Mouse (Mus musculus) forebrain, embryonic 12.5 days (tissue): ENCODE results near the gene Fam214a. TPM values are rescaled to one million over a fixed set of nuclear protein-coding genes. Genes with fewer than 3 reads are reported as not detected.

Source experiments
- ATAC-seq: fragments of 200-750 bp; cut with Nextera tagmentation; 2 replicates; pipeline ENCODE4 v1.8.0; 2017; ENCODE audit warnings: moderate TSS enrichment; ENCODE audit not compliant: low FRiP score
- H3K27ac ChIP-seq: fragments of 300-500 bp; sonication (generic); 2 replicates; pipeline ENCODE4 v1.5.1; 2016; ENCODE audit warnings: mild to moderate bottlenecking
- H3K27me3 ChIP-seq: fragments of 300-500 bp; sonication (generic); 2 replicates; pipeline ENCODE4 v1.6.1; 2016; ENCODE audit warnings: mild to moderate bottlenecking
- H3K36me3 ChIP-seq: fragments of 300-500 bp; sonication (generic); replicated peaks from 2 replicates; pipeline ENCODE4 v1.6.1; 2016; ENCODE audit warnings: mild to moderate bottlenecking
- H3K4me1 ChIP-seq: fragments of 300-500 bp; sonication (generic); 2 replicates; pipeline ENCODE4 v1.6.1; 2016
- H3K4me2 ChIP-seq: fragments of 300-500 bp; sonication (generic); 2 replicates; pipeline ENCODE4 v1.6.1; 2016; ENCODE audit warnings: mild to moderate bottlenecking, moderate library complexity
- H3K4me3 ChIP-seq: fragments of 300-500 bp; sonication (generic); replicated peaks from 2 replicates; pipeline ENCODE4 v1.5.1; 2016; ENCODE audit warnings: mild to moderate bottlenecking
- H3K9ac ChIP-seq: fragments of 300-500 bp; sonication (generic); 2 replicates; pipeline ENCODE4 v1.6.1; 2016; ENCODE audit warnings: mild to moderate bottlenecking
- H3K9me3 ChIP-seq: fragments of 300-500 bp; sonication (generic); 2 replicates; pipeline ENCODE4 v1.6.1; 2016
- WGBS: fragments of 180-500 bp; shearing (Covaris S2); methylation state at CpG from one replicate; pipeline ENCODE4 v1.1.7; 2016; 5-methylcytosine and 5-hydroxymethylcytosine counted together
- polyA plus RNA-seq: library from polyadenylated mRNA; unstranded; fragments of >200 nt; fragmentation: Nextera tagmentation; extraction: Ambion mirVana; gene quantifications from 2 replicates; pipeline ENCODE4 v1.2.1, GENCODE M21; 2016

Fam214a gene
- polyA plus RNA-seq, 1 experiment from 2014 or later, result 30.9 TPM

- H3K27me3 ChIP-seq, result no peaks in the 10 kb centered on the region
- no peak for ATAC-seq
- 90% methylated on average over 2 of the region's 2 CpGs for WGBS
- peaks cover 11% of the 10 kb centered on the region for H3K36me3 ChIP-seq
- no peak overlapping the region for H3K4me2 ChIP-seq
- peaks cover 17% of the 10 kb centered on the region for H3K4me1 ChIP-seq
- no peaks in the 10 kb centered on the region for H3K9me3 ChIP-seq
- no peak overlapping the region for H3K4me3 ChIP-seq
- no peak overlapping the region for H3K9ac ChIP-seq
- H3K27ac ChIP-seq, result no peak overlapping the region
These were observed 90.5 kb downstream of the Fam214a start for GRCm38 (mm10) chr9:75043191-75043590.

- no peaks in the 10 kb centered on the region for H3K9me3 ChIP-seq
- H3K9ac ChIP-seq, result no peak overlapping the region
- no peak for ATAC-seq
- H3K4me1 ChIP-seq, result no peaks in the 10 kb centered on the region
- H3K36me3 ChIP-seq, result peaks cover 11% of the 10 kb centered on the region
- H3K4me3 ChIP-seq, result no peak overlapping the region
- no peaks in the 10 kb centered on the region for H3K27me3 ChIP-seq
- H3K4me2 ChIP-seq, result no peak overlapping the region
- H3K27ac ChIP-seq, result no peak overlapping the region
These were observed 94.4 kb downstream of the Fam214a start for GRCm38 (mm10) chr9:75047079-75047478.

GRCm38 (mm10) chr9:75049100-75049499 is 96.4 kb downstream of the Fam214a start:
- peaks cover 11% of the 10 kb centered on the region for H3K36me3 ChIP-seq
- H3K9ac ChIP-seq, result no peak overlapping the region
- no peaks in the 10 kb centered on the region for H3K9me3 ChIP-seq
- no peak overlapping the region for H3K4me3 ChIP-seq
- ATAC-seq, result no peak
- H3K4me1 ChIP-seq, result no peaks in the 10 kb centered on the region
- H3K4me2 ChIP-seq, result no peak overlapping the region
- no peaks in the 10 kb centered on the region for H3K27me3 ChIP-seq
- no peak overlapping the region for H3K27ac ChIP-seq
- WGBS, result 91% methylated on average over 3 of the region's 3 CpGs

- WGBS, result 35% methylated on average over 3 of the region's 3 CpGs
- H3K4me1 ChIP-seq, result no peaks in the 10 kb centered on the region
These were observed 97.3 kb downstream of the Fam214a start for GRCm38 (mm10) chr9:75050003-75050402.

GRCm38 (mm10) chr9:75051841-75052240 is 99.2 kb downstream of the Fam214a start:
- Histone ChIP-seq H3K4me2 (no peak overlapping the region), H3K27ac (no peak overlapping the region), H3K27me3 (no peaks in the 10 kb centered on the region), H3K9ac (no peak overlapping the region), H3K9me3 (no peaks in the 10 kb centered on the region), H3K4me3 (no peak overlapping the region), H3K36me3 (peaks cover 6% of the 10 kb centered on the region), H3K4me1 (no peaks in the 10 kb centered on the region)
- 88% methylated on average over 4 of the region's 4 CpGs for WGBS
- no peak for ATAC-seq

More at GRCm38 (mm10) chr9:75050003-75050402, 97.3 kb downstream of the Fam214a start:
- Histone ChIP-seq H3K36me3 (peaks cover 11% of the 10 kb centered on the region), H3K4me2 (no peak overlapping the region), H3K9me3 (no peaks in the 10 kb centered on the region), H3K27me3 (no peaks in the 10 kb centered on the region), H3K9ac (no peak overlapping the region), H3K4me3 (no peak overlapping the region), H3K27ac (no peak overlapping the region)
- no peak for ATAC-seq

GRCm38 (mm10) chr9:75055046-75055445 is 102.4 kb downstream of the Fam214a start:
- Histone ChIP-seq H3K36me3 (peaks cover 27% of the 10 kb centered on the region), H3K9me3 (no peaks in the 10 kb centered on the region), H3K4me3 (no peak overlapping the region), H3K4me2 (no peak overlapping the region), H3K4me1 (no peaks in the 10 kb centered on the region), H3K9ac (no peak overlapping the region), H3K27me3 (no peaks in the 10 kb centered on the region), H3K27ac (no peak overlapping the region)
- ATAC-seq, result no peak
- 93% methylated on average over 5 of the region's 5 CpGs for WGBS

GRCm38 (mm10) chr9:75064678-75065331 is 112.1 kb downstream of the Fam214a start:
- no peaks in the 10 kb centered on the region for H3K9me3 ChIP-seq

GRCm38 (mm10) chr9:75070457-75071028 is 117.9 kb downstream of the Fam214a start, which contains the start of gene Myo5a:
Gene Myo5a (plus strand): TSS chr9:75071015.
- peak; percentile 5; the same call in 1 of the 2 replicates for ATAC-seq
- Histone ChIP-seq H3K27me3 (no peaks in the 10 kb centered on the region), H3K9ac (peak within 1 kb of the TSS; percentile 95), H3K4me3 (peak within 1 kb of the TSS; percentile 86), H3K4me1 (peaks cover 20% of the 10 kb centered on the region), H3K4me2 (peak within 1 kb of the TSS; percentile 63), H3K9me3 (no peaks in the 10 kb centered on the region), H3K27ac (peak within 1 kb of the TSS; percentile 98), H3K36me3 (no peaks in the 10 kb centered on the region)
- WGBS, result 18% methylated on average over 23 of the region's 23 CpGs

More at GRCm38 (mm10) chr9:75064678-75065331, 112.1 kb downstream of the Fam214a start:
- ATAC-seq, result no peak
- 81% methylated on average over 9 of the region's 9 CpGs for WGBS
- H3K4me2 ChIP-seq, result no peak overlapping the region
- no peak overlapping the region for H3K9ac ChIP-seq
- no peaks in the 10 kb centered on the region for H3K36me3 ChIP-seq
- H3K27me3 ChIP-seq, result no peaks in the 10 kb centered on the region
- no peak overlapping the region for H3K4me3 ChIP-seq
- no peak overlapping the region for H3K27ac ChIP-seq
- no peaks in the 10 kb centered on the region for H3K4me1 ChIP-seq

GRCm38 (mm10) chr9:75071029-75071705 is 118.5 kb downstream of the Fam214a start:
- no peaks in the 10 kb centered on the region for H3K9me3 ChIP-seq
- WGBS, result under 1% methylated on average over 79 of the region's 92 CpGs
- H3K4me3 ChIP-seq, result peak overlapping the region; percentile 86
- H3K9ac ChIP-seq, result peak overlapping the region; percentile 95
- H3K36me3 ChIP-seq, result no peaks in the 10 kb centered on the region
- peak overlapping the region; percentile 63 for H3K4me2 ChIP-seq
- H3K4me1 ChIP-seq, result peaks cover 20% of the 10 kb centered on the region
- H3K27ac ChIP-seq, result peak overlapping the region; percentile 98
- peak; percentile 95 for ATAC-seq
- no peaks in the 10 kb centered on the region for H3K27me3 ChIP-seq

- Histone ChIP-seq H3K4me2 (peak overlapping the region; percentile 63), H3K4me3 (peak overlapping the region; percentile 86), H3K36me3 (no peaks in the 10 kb centered on the region), H3K27ac (peak overlapping the region; percentile 98), H3K9ac (peak overlapping the region; percentile 95), H3K9me3 (no peaks in the 10 kb centered on the region), H3K4me1 (peaks cover 20% of the 10 kb centered on the region), H3K27me3 (no peaks in the 10 kb centered on the region)
- 0% methylated on average over 29 of the region's 29 CpGs for WGBS
- ATAC-seq, result peak; percentile 23
These were observed 119.1 kb downstream of the Fam214a start for GRCm38 (mm10) chr9:75071706-75072192.

- Histone ChIP-seq H3K4me2 (peak overlapping the region; percentile 63), H3K4me3 (peak overlapping the region; percentile 86), H3K9me3 (no peaks in the 10 kb centered on the region), H3K9ac (peak overlapping the region; percentile 95), H3K27me3 (no peaks in the 10 kb centered on the region), H3K36me3 (no peaks in the 10 kb centered on the region), H3K27ac (no peak overlapping the region; the same call in 1 of the 2 replicates), H3K4me1 (peaks cover 20% of the 10 kb centered on the region)
- ATAC-seq, result no peak
- 11% methylated on average over 3 of the region's 3 CpGs for WGBS
These were observed 119.7 kb downstream of the Fam214a start for GRCm38 (mm10) chr9:75072361-75072760.

- H3K27me3 ChIP-seq, result no peaks in the 10 kb centered on the region
- no peak overlapping the region for H3K9ac ChIP-seq
- H3K27ac ChIP-seq, result no peak overlapping the region
- peaks cover 13% of the 10 kb centered on the region for H3K4me1 ChIP-seq
- ATAC-seq, result no peak
- no peaks in the 10 kb centered on the region for H3K36me3 ChIP-seq
- no peak overlapping the region for H3K4me3 ChIP-seq
- no peaks in the 10 kb centered on the region for H3K9me3 ChIP-seq
- H3K4me2 ChIP-seq, result no peak overlapping the region
These were observed 124.5 kb downstream of the Fam214a start for GRCm38 (mm10) chr9:75077191-75077590.
